Mouse (Mus musculus): ENCODE measurements around the gene Prr11. TPM values are rescaled to one million over a fixed set of nuclear protein-coding genes. Genes with fewer than 3 reads are reported as not detected.

The Prr11 gene
- total and polyA plus RNA-seq, 3 experiments, result 8.8 to 47.1 (median 16.6) TPM

DNA sequence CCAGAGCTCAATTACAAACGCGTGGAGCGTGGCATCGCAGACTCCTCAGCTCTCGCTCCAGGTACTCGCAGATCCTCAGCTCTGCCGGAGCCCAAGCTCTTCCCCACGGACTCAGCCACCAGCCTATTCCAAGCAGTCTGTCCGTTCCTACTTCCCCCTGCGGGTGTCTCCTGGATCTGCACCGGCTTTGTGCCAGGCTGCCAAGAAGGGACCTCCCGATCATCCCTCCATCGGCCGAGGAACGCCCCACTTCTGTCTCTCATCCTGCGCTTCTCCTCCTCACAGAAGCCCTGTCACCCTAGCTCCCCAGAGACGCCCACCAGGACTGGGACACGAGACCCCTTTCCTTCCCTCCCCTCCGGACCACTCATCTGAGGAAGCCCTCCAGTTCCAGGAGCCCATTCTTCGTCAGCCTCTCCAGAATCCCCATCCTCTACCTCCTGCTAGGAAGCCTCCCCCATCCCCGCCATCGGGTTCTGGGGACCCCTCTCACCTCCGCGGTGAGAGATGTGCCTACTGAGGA is 35.1 kb downstream of the Prr11 start:
- no peaks in the 10 kb centered on the region for H3K79me2 ChIP-seq (replicated peaks; ENCODE audit: control insufficient read depth, extremely low read depth, insufficient read depth, poor library complexity, severe bottlenecking)
- peak overlapping the region; percentile 59 for H3K9ac ChIP-seq (ENCODE audit: insufficient read depth, low read depth)
- peak overlapping the region; percentile 92 for H3K4me2 ChIP-seq (ENCODE audit: insufficient read depth, low read depth, poor library complexity, severe bottlenecking)
- dilution Hi-C loops (cut with MboI; ENCODE audit: extremely low pct_ligation_motif_present, extremely low pct_unique_long_range_greater_than_20kb, low sequenced_read_pairs) (no loop called here), in situ Hi-C loops (cut with MboI; ENCODE audit: low pct_ligation_motif_present, low pct_unique_long_range_greater_than_20kb, low sequenced_read_pairs) (no loop called here)
- H3K27ac ChIP-seq (ENCODE audit: insufficient read depth, low read depth), result no peak overlapping the region
- peaks cover 0 to 15% of the 10 kb centered on the region in 2 experiments; a peak in 2 of 4 replicates for H3K4me1 ChIP-seq (ENCODE audit: control insufficient read depth in 1 of 2, insufficient read depth in 2 of 2)
- peak overlapping the region; percentile 51 to 62 (median 59) for H3K4me3 ChIP-seq (replicated peaks in 1 of 3; ENCODE audit: low read depth in 2 of 3, low read length in 2 of 3, poor library complexity in 1 of 3)
- peaks cover 10 to 22% of the 10 kb centered on the region in 2 experiments for H3K36me3 ChIP-seq (replicated peaks in 1 of 2; ENCODE audit: control insufficient read depth in 1 of 2, insufficient read depth in 1 of 2, low read length in 1 of 2)
- TF ChIP-seq SIN3A (IDR thresholded peaks at IDR 0.05; ENCODE audit: low read length) (no peak; the same call in 1 of the 2 replicates), PAX5 (IDR thresholded peaks at IDR 0.05; ENCODE audit: low read length) (no peak), CTCF (conservative IDR thresholded peaks at IDR 0.05 in 1 of 2, IDR thresholded peaks at IDR 0.05 in 1 of 2; ENCODE audit: low read depth in 2 of 2, low read length in 2 of 2) (peak in 1 of 2 experiments; percentile 41; a peak in 2 of 4 replicates), BHLHE40 (IDR thresholded peaks at IDR 0.05; ENCODE audit: low read depth, low read length) (no peak), NELFE (IDR thresholded peaks at IDR 0.05; ENCODE audit: low read depth, low read length) (no peak), USF1 (IDR thresholded peaks at IDR 0.05; ENCODE audit: low read depth, low read length) (no peak), EP300 (IDR thresholded peaks at IDR 0.05; ENCODE audit: low read length) (no peak), POLR2AphosphoS2 (IDR thresholded peaks at IDR 0.05; ENCODE audit: low read depth, low read length) (no peak), IRF4 (IDR thresholded peaks at IDR 0.05; ENCODE audit: low read depth, low read length) (0 out of 2 replicates have a peak, but pooled peaks have one; percentile 25), GABPA (IDR thresholded peaks at IDR 0.05; ENCODE audit: insufficient replicate concordance, low read depth, low read length) (no peak), ZKSCAN1 (IDR thresholded peaks at IDR 0.05; ENCODE audit: borderline replicate concordance, low read depth, low read length) (no peak), TCF12 (IDR thresholded peaks at IDR 0.05; ENCODE audit: low read depth, low read length) (no peak), MAFK (IDR thresholded peaks at IDR 0.05; ENCODE audit: insufficient replicate concordance, low read length) (no peak), MEF2A (IDR thresholded peaks at IDR 0.05; ENCODE audit: borderline replicate concordance, low read depth, low read length) (no peak), ELF1 (IDR thresholded peaks at IDR 0.05; ENCODE audit: low read depth, low read length) (no peak; the same call in 1 of the 2 replicates), ZMIZ1 (IDR thresholded peaks at IDR 0.05; ENCODE audit: low read depth, low read length) (no peak), TBP (conservative IDR thresholded peaks at IDR 0.05; ENCODE audit: low read depth, low read length) (no peak), USF2 (conservative IDR thresholded peaks at IDR 0.05; ENCODE audit: low read depth, low read length) (no peak), SMC3 (IDR thresholded peaks at IDR 0.05; ENCODE audit: low read depth, low read length) (no peak), MAZ (IDR thresholded peaks at IDR 0.05; ENCODE audit: low read depth, low read length) (no peak), MXI1 (IDR thresholded peaks at IDR 0.05; ENCODE audit: low read depth, low read length) (peak; percentile 18; the same call in 1 of the 2 replicates)
- peak; percentile 30 for DNase-seq (ENCODE audit: extremely low read depth)
- H3K9me3 ChIP-seq (replicated peaks; ENCODE audit: low read length), result no peaks in the 10 kb centered on the region
- peaks cover 6% of the 10 kb centered on the region for H3K27me3 ChIP-seq (replicated peaks)

DNA sequence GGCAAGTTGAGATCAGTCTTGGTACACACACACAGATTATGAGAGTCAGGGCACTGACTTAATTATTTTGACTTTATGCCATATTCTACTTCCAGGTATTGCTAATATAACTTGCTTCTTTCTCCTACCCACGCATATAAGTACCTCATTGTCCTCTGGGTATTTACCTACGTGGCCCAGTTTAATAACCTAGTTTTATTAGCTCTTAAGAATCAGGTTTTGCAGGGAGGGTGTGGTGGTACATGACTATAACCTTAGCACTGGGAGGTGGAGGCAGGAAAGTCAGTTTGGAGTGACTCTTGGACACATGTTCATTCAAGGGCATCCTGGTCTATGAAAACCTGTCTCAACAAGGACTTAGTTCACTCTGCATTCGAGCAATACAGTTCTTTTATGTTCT is 46.4 kb downstream of the Prr11 start:
- H3K36me3 ChIP-seq (replicated peaks in 1 of 2; ENCODE audit: control insufficient read depth in 1 of 2, insufficient read depth in 1 of 2, low read length in 1 of 2), result no peaks in the 10 kb centered on the region
- H3K79me2 ChIP-seq (replicated peaks; ENCODE audit: control insufficient read depth, extremely low read depth, insufficient read depth, poor library complexity, severe bottlenecking), result no peaks in the 10 kb centered on the region
- no peak overlapping the region for H3K4me3 ChIP-seq (replicated peaks in 1 of 3; ENCODE audit: low read depth in 2 of 3, low read length in 2 of 3, poor library complexity in 1 of 3)
- dilution Hi-C loops (cut with MboI; ENCODE audit: extremely low pct_ligation_motif_present, extremely low pct_unique_long_range_greater_than_20kb, low sequenced_read_pairs), result no loop called here
- no peak for DNase-seq (ENCODE audit: extremely low read depth)
- no peak overlapping the region for H3K9ac ChIP-seq (ENCODE audit: insufficient read depth, low read depth)
- H3K9me3 ChIP-seq (replicated peaks; ENCODE audit: low read length), result no peaks in the 10 kb centered on the region
- no peaks in the 10 kb centered on the region for H3K27me3 ChIP-seq (replicated peaks)
- H3K4me2 ChIP-seq (ENCODE audit: insufficient read depth, low read depth, poor library complexity, severe bottlenecking), result no peak overlapping the region
- H3K4me1 ChIP-seq (ENCODE audit: control insufficient read depth in 1 of 2, insufficient read depth in 2 of 2), result no peaks in the 10 kb centered on the region
- TF ChIP-seq POLR2A (IDR thresholded peaks at IDR 0.05; ENCODE audit: low read depth, low read length), result no peak
- TF ChIP-seq MAZ (IDR thresholded peaks at IDR 0.05; ENCODE audit: low read depth, low read length), result no peak
- TF ChIP-seq CTCF (conservative IDR thresholded peaks at IDR 0.05 in 1 of 2, IDR thresholded peaks at IDR 0.05 in 1 of 2; ENCODE audit: low read depth in 2 of 2, low read length in 2 of 2), result no peak
- no peak for TF ChIP-seq RCOR1 (conservative IDR thresholded peaks at IDR 0.05; ENCODE audit: low read depth, low read length)
- TF ChIP-seq USF2 (conservative IDR thresholded peaks at IDR 0.05; ENCODE audit: low read depth, low read length), result no peak
- no peak for TF ChIP-seq MYC (IDR thresholded peaks at IDR 0.05; ENCODE audit: low read depth, low read length)
- TF ChIP-seq PAX5 (IDR thresholded peaks at IDR 0.05; ENCODE audit: low read length), result no peak
- no peak for TF ChIP-seq ZNF384 (IDR thresholded peaks at IDR 0.05; ENCODE audit: low read depth, low read length)
- no peak for TF ChIP-seq ZMIZ1 (IDR thresholded peaks at IDR 0.05; ENCODE audit: low read depth, low read length)
- TF ChIP-seq TCF12 (IDR thresholded peaks at IDR 0.05; ENCODE audit: low read depth, low read length), result no peak
- H3K27ac ChIP-seq (ENCODE audit: insufficient read depth, low read depth), result no peak overlapping the region
- in situ Hi-C loops (cut with MboI; ENCODE audit: low pct_ligation_motif_present, low pct_unique_long_range_greater_than_20kb, low sequenced_read_pairs), result no loop called here

All from CH12.LX (cell line).